Mouse (Mus musculus): Measurements from ENCODE around the gene Gm29582. TPM values are rescaled to one million over a fixed set of nuclear protein-coding genes. Genes with fewer than 3 reads are reported as not detected.
"Not testable (repeated sequence)": the region's sequence is repeated elsewhere in the genome, so short reads cannot be mapped to it uniquely, and the experiment has no call there.

Gm29582 gene
- total RNA-seq (2014; fragmentation: Nextera tagmentation): not detected in 2 replicates
- total RNA-seq (2017): not detected in 2 replicates

GRCm38 (mm10) chrY:30738461-30738860 lies at the start of gene Gm29582:
Gene Gm29582 (minus strand): TSS chrY:30738561.
- not testable (repeated sequence) for ATAC-seq (replicated peaks; ENCODE audit: poor library complexity, severe bottlenecking)

Data from granulocyte monocyte progenitor cell, adult 5-6 weeks (primary cell).